Mouse (Mus musculus) heart, adult 2 months (tissue): ENCODE measurements at regions not wholly inside any gene's neighbourhood (a gene's known extent, or its start where the extent isn't known, plus 50 kb on each side); places are given as distances from the start of the nearest gene placed in this dataset.

Experiments
- CTCF ChIP-seq: fragments of 200-600 bp; IDR thresholded peaks from 2 replicates; pipeline ENCODE4 v1.8.1; 2022; ENCODE audit warnings: antibody characterized with exemption, mild to moderate bottlenecking, moderate library complexity
- EP300 ChIP-seq: fragments of 200-500 bp; IDR thresholded peaks from 2 replicates; pipeline ENCODE4 v1.6.1; 2011; ENCODE audit warnings: low read depth, low read length, control low read depth; ENCODE audit not compliant: insufficient read depth
- POLR2A ChIP-seq: fragments of 200-500 bp; IDR thresholded peaks from 2 replicates; pipeline ENCODE4 v1.6.1; 2011; ENCODE audit warnings: mild to moderate bottlenecking, low read depth, low read length, control low read depth; ENCODE audit not compliant: insufficient read depth

DNA sequence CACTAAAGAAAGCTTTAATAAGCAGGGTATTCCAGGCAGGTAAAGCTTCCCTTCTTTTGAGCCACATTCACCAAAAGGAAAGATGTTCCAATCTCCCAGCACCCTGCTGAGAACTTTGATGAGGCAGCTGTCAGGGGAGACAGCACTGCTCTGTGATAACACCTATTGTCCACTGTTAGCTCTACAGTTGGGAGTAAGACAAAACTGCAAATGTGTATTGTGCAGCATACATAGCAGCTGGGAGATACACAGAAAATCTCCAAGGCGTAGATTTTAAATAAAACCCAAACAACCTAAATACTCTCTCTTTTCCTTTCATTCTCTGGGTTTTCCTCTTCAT, 101.0 kb upstream of the Prlr start:
- TF ChIP-seq CTCF (no peak), POLR2A (no peak), EP300 (no peak)
